Mouse (Mus musculus): ENCODE measurements around the gene Ifi47. TPM values are rescaled to one million over a fixed set of nuclear protein-coding genes. Genes with fewer than 3 reads are reported as not detected.
A peak's percentile ranks its signal among the peaks of the same experiment; 100 is the strongest.

Ifi47 gene
- total RNA-seq, 1 experiment: 0.22 TPM

- no peak for TF ChIP-seq CHD2 (IDR thresholded peaks at IDR 0.05; ENCODE audit: low read depth, low read length)
- no peak for TF ChIP-seq MAFK (IDR thresholded peaks at IDR 0.05; ENCODE audit: insufficient read depth, low read depth, low read length)
- no peak for TF ChIP-seq HCFC1 (IDR thresholded peaks at IDR 0.05; ENCODE audit: borderline replicate concordance, insufficient read depth, low read length)
- TF ChIP-seq ZNF384 (IDR thresholded peaks at IDR 0.05; ENCODE audit: low read depth, low read length): no peak
- TF ChIP-seq ZC3H11A (IDR thresholded peaks at IDR 0.05; ENCODE audit: borderline replicate concordance, low read depth, low read length): peak; percentile 88
- Histone ChIP-seq H3K9me3 (ENCODE audit: control insufficient read depth, insufficient read depth, low read depth, low read length) (no peaks in the 10 kb centered on the region), H3K27ac (ENCODE audit: insufficient read depth, low read depth, low read length, poor library complexity, severe bottlenecking) (no peak overlapping the region), H3K36me3 (ENCODE audit: control insufficient read depth, insufficient read depth, low read length, poor library complexity, severe bottlenecking) (no peaks in the 10 kb centered on the region), H3K9ac (ENCODE audit: insufficient read depth, low read depth, low read length, poor library complexity, severe bottlenecking) (no peak overlapping the region), H3K4me1 (ENCODE audit: control insufficient read depth in 2 of 2, insufficient read depth in 2 of 2, low read length in 2 of 2, poor library complexity in 1 of 2) (no peaks in the 10 kb centered on the region), H3K4me3 (ENCODE audit: insufficient read depth in 1 of 2, low read depth in 1 of 2, low read length in 2 of 2, poor library complexity in 1 of 2, severe bottlenecking in 1 of 2) (no peak overlapping the region)
- in situ Hi-C loops (cut with MboI; ENCODE audit: low sequenced_read_pairs in 2 of 2, unreplicated experiment in 2 of 2): loop anchor here in 1 of 2 experiments (10.0 kb wide), 1 partner anchor 328 kb away; no protein-coding TSS in a partner anchor
- peak; percentile 88 for DNase-seq (ENCODE audit: low read depth, low spot score)
Measured at GRCm38 (mm10) chr11:49103047-49103693, 26.8 kb downstream of the Ifi47 start.

GRCm38 (mm10) chr11:49105752-49106151 is 29.4 kb downstream of the Ifi47 start:
- TF ChIP-seq MAFK (IDR thresholded peaks at IDR 0.05; ENCODE audit: insufficient read depth, low read depth, low read length) (no peak), CHD2 (IDR thresholded peaks at IDR 0.05; ENCODE audit: low read depth, low read length) (no peak), ZNF384 (IDR thresholded peaks at IDR 0.05; ENCODE audit: low read depth, low read length) (no peak), ZC3H11A (IDR thresholded peaks at IDR 0.05; ENCODE audit: borderline replicate concordance, low read depth, low read length) (no peak), HCFC1 (IDR thresholded peaks at IDR 0.05; ENCODE audit: borderline replicate concordance, insufficient read depth, low read length) (no peak)
- in situ Hi-C loops (cut with MboI; ENCODE audit: low sequenced_read_pairs in 2 of 2, unreplicated experiment in 2 of 2): loop anchor here in 1 of 2 experiments (10.0 kb wide), 1 partner anchor 331 kb away; no protein-coding TSS in a partner anchor

GRCm38 (mm10) chr11:49107650-49108537 is 31.5 kb downstream of the Ifi47 start:
- no peaks in the 10 kb centered on the region for H3K4me1 ChIP-seq (ENCODE audit: control insufficient read depth in 2 of 2, insufficient read depth in 2 of 2, low read length in 2 of 2, poor library complexity in 1 of 2)
- H3K36me3 ChIP-seq (ENCODE audit: control insufficient read depth, insufficient read depth, low read length, poor library complexity, severe bottlenecking): no peaks in the 10 kb centered on the region
- H3K27ac ChIP-seq (ENCODE audit: insufficient read depth, low read depth, low read length, poor library complexity, severe bottlenecking): no peak overlapping the region

More at GRCm38 (mm10) chr11:49105752-49106151, 29.4 kb downstream of the Ifi47 start:
- Histone ChIP-seq H3K9ac (ENCODE audit: insufficient read depth, low read depth, low read length, poor library complexity, severe bottlenecking) (no peak overlapping the region), H3K4me3 (ENCODE audit: insufficient read depth in 1 of 2, low read depth in 1 of 2, low read length in 2 of 2, poor library complexity in 1 of 2, severe bottlenecking in 1 of 2) (no peak overlapping the region), H3K36me3 (ENCODE audit: control insufficient read depth, insufficient read depth, low read length, poor library complexity, severe bottlenecking) (no peaks in the 10 kb centered on the region), H3K9me3 (ENCODE audit: control insufficient read depth, insufficient read depth, low read depth, low read length) (no peaks in the 10 kb centered on the region), H3K27ac (ENCODE audit: insufficient read depth, low read depth, low read length, poor library complexity, severe bottlenecking) (no peak overlapping the region), H3K4me1 (ENCODE audit: control insufficient read depth in 2 of 2, insufficient read depth in 2 of 2, low read length in 2 of 2, poor library complexity in 1 of 2) (no peaks in the 10 kb centered on the region)
- DNase-seq (ENCODE audit: low read depth, low spot score): no peak

GRCm38 (mm10) chr11:49108833-49109232 is 32.4 kb downstream of the Ifi47 start:
- in situ Hi-C loops (cut with MboI; ENCODE audit: low sequenced_read_pairs in 2 of 2, unreplicated experiment in 2 of 2): loop anchor here in 1 of 2 experiments (10.0 kb wide), 1 partner anchor 334 kb away; no protein-coding TSS in a partner anchor
- H3K9ac ChIP-seq (ENCODE audit: insufficient read depth, low read depth, low read length, poor library complexity, severe bottlenecking): no peak overlapping the region
- no peaks in the 10 kb centered on the region for H3K4me1 ChIP-seq (ENCODE audit: control insufficient read depth in 2 of 2, insufficient read depth in 2 of 2, low read length in 2 of 2, poor library complexity in 1 of 2)
- TF ChIP-seq CHD2 (IDR thresholded peaks at IDR 0.05; ENCODE audit: low read depth, low read length): no peak
- TF ChIP-seq ZC3H11A (IDR thresholded peaks at IDR 0.05; ENCODE audit: borderline replicate concordance, low read depth, low read length): peak; percentile 45; the same call in 1 of the 2 replicates
- peak; percentile 94 for TF ChIP-seq ZNF384 (IDR thresholded peaks at IDR 0.05; ENCODE audit: low read depth, low read length)
- no peak for TF ChIP-seq HCFC1 (IDR thresholded peaks at IDR 0.05; ENCODE audit: borderline replicate concordance, insufficient read depth, low read length)
- no peak for TF ChIP-seq MAFK (IDR thresholded peaks at IDR 0.05; ENCODE audit: insufficient read depth, low read depth, low read length)
- H3K36me3 ChIP-seq (ENCODE audit: control insufficient read depth, insufficient read depth, low read length, poor library complexity, severe bottlenecking): no peaks in the 10 kb centered on the region
- no peak overlapping the region for H3K4me3 ChIP-seq (ENCODE audit: insufficient read depth in 1 of 2, low read depth in 1 of 2, low read length in 2 of 2, poor library complexity in 1 of 2, severe bottlenecking in 1 of 2)
- no peaks in the 10 kb centered on the region for H3K9me3 ChIP-seq (ENCODE audit: control insufficient read depth, insufficient read depth, low read depth, low read length)
- no peak for DNase-seq (ENCODE audit: low read depth, low spot score)
- no peak overlapping the region for H3K27ac ChIP-seq (ENCODE audit: insufficient read depth, low read depth, low read length, poor library complexity, severe bottlenecking)

More at GRCm38 (mm10) chr11:49107650-49108537, 31.5 kb downstream of the Ifi47 start:
- TF ChIP-seq MAFK (IDR thresholded peaks at IDR 0.05; ENCODE audit: insufficient read depth, low read depth, low read length) (no peak), ZNF384 (IDR thresholded peaks at IDR 0.05; ENCODE audit: low read depth, low read length) (no peak), HCFC1 (IDR thresholded peaks at IDR 0.05; ENCODE audit: borderline replicate concordance, insufficient read depth, low read length) (no peak), CHD2 (IDR thresholded peaks at IDR 0.05; ENCODE audit: low read depth, low read length) (no peak), ZC3H11A (IDR thresholded peaks at IDR 0.05; ENCODE audit: borderline replicate concordance, low read depth, low read length) (no peak)
- in situ Hi-C loops (cut with MboI; ENCODE audit: low sequenced_read_pairs in 2 of 2, unreplicated experiment in 2 of 2): loop anchor here in 1 of 2 experiments (10.0 kb wide), 1 partner anchor 333 kb away; no protein-coding TSS in a partner anchor
- H3K9me3 ChIP-seq (ENCODE audit: control insufficient read depth, insufficient read depth, low read depth, low read length): no peaks in the 10 kb centered on the region
- H3K9ac ChIP-seq (ENCODE audit: insufficient read depth, low read depth, low read length, poor library complexity, severe bottlenecking): no peak overlapping the region
- no peak for DNase-seq (ENCODE audit: low read depth, low spot score)
- H3K4me3 ChIP-seq (ENCODE audit: insufficient read depth in 1 of 2, low read depth in 1 of 2, low read length in 2 of 2, poor library complexity in 1 of 2, severe bottlenecking in 1 of 2): no peak overlapping the region
